Mouse (Mus musculus) testis, adult 2 months (tissue): ENCODE measurements at regions not wholly inside any gene's neighbourhood (a gene's known extent, or its start where the extent isn't known, plus 50 kb on each side); places are given as distances from the start of the nearest gene placed in this dataset.

Experiments used
- H3K27ac ChIP-seq: fragments of 200-500 bp; 2 replicates; pipeline ENCODE4 v1.5.1; 2012; ENCODE audit warnings: low read depth, low read length; ENCODE audit not compliant: control insufficient read depth, insufficient read depth
- H3K27me3 ChIP-seq: fragments of 200-500 bp; 2 replicates; pipeline ENCODE4 v1.6.1; 2012; ENCODE audit warnings: mild to moderate bottlenecking, low read length, moderate library complexity; ENCODE audit not compliant: control insufficient read depth, insufficient read depth
- H3K36me3 ChIP-seq: fragments of 200-500 bp; 2 replicates; pipeline ENCODE4 v1.6.1; 2012; ENCODE audit warnings: mild to moderate bottlenecking, low read length; ENCODE audit not compliant: control insufficient read depth, insufficient read depth
- H3K4me1 ChIP-seq: fragments of 200-500 bp; 2 replicates; pipeline ENCODE4 v1.6.1; 2012; ENCODE audit warnings: low read length; ENCODE audit not compliant: control insufficient read depth, insufficient read depth
- H3K4me3 ChIP-seq: fragments of 200-500 bp; 2 replicates; pipeline ENCODE4 v1.5.1; 2012; ENCODE audit warnings: low read depth, mild to moderate bottlenecking, low read length, moderate library complexity, mixed read lengths; ENCODE audit not compliant: control insufficient read depth
- CTCF ChIP-seq: fragments of 200-500 bp; IDR thresholded peaks from 2 replicates; pipeline ENCODE4 v1.5.1; 2012; ENCODE audit warnings: low read depth, mild to moderate bottlenecking, inconsistent platforms, low read length, moderate library complexity; ENCODE audit not compliant: control insufficient read depth, insufficient read depth, insufficient replicate concordance
- POLR2A ChIP-seq: fragments of 200-500 bp; IDR thresholded peaks from 2 replicates; pipeline ENCODE4 v1.6.1; 2012; ENCODE audit warnings: low read depth, mild to moderate bottlenecking, inconsistent platforms, low read length, moderate library complexity; ENCODE audit not compliant: control insufficient read depth

DNA sequence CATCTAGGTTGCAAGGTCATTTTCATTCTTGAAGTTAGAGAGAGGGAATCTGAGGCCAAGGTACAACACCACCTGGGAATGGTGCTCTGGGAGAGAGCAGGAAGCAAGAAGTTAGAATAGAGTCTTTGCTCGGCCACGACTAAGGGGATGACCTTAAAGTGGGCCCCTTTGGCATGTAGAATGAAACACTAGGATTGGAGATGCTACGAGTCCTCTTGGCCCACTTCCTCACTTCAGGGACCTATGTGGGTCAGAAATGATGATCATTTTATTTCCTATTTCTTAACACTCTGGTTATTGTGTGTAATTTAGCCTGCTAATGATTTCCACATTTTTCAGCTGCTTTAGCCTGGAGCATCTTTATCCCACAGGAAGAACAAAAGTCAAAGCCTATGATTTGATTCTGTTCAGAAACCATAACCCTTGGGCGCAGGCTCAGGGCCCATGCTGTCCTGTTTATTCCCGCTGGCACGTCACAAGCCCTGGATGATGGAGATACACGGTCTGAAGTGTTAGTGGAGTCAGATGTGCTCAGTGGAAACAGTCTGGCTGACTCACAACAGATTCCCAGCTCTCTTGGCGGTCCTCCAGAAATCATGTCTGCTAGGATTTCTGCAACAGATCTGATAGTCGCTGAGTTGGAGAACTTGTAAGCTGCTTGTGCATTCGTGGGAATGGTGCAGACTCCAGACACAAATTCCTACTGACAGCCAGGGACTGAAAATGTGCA, 340.0 kb upstream of the Fam92a start:
- TF ChIP-seq CTCF: no peak
- no peak for TF ChIP-seq POLR2A
- Histone ChIP-seq H3K27me3 (no peaks in the 10 kb centered on the region), H3K27ac (no peak overlapping the region), H3K4me1 (no peaks in the 10 kb centered on the region), H3K4me3 (no peak overlapping the region), H3K36me3 (no peaks in the 10 kb centered on the region)

DNA sequence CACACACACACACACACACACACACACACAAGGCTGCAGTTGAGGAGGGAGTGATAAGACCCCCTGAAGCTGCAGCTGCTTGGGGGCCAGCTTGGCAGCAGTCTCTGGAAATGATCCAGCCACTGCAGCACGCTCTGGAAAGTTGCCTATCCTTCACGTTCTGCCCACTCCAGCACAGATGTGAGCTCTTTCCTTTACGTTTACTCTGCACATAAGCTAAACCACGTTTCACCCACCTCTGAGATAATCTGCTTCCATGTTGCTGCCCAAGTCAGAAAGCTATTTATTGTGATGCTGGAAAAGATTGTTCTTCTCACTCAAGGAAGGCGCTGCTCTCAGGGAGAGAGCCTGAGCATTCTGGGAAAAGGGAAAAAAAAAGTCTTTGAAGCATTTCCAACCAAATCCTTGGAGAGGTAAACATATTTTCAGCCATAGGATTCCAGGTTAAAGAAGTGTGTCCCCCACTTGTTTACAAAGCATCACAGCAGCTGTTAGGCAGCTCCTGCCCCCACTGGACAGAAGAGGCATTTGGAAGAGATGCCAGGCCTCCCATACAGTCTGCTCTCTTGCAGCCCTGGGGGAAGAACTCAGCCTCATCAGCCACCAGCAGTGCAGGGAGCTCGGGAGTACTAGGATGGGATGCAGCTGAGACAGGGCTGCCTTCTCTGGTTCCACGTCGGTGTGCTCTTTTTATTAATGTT, 335.2 kb upstream of the Fam92a start:
- TF ChIP-seq CTCF: no peak
- no peak for TF ChIP-seq POLR2A
- Histone ChIP-seq H3K4me1 (no peaks in the 10 kb centered on the region), H3K27ac (no peak overlapping the region), H3K36me3 (no peaks in the 10 kb centered on the region), H3K27me3 (no peaks in the 10 kb centered on the region), H3K4me3 (no peak overlapping the region)

DNA sequence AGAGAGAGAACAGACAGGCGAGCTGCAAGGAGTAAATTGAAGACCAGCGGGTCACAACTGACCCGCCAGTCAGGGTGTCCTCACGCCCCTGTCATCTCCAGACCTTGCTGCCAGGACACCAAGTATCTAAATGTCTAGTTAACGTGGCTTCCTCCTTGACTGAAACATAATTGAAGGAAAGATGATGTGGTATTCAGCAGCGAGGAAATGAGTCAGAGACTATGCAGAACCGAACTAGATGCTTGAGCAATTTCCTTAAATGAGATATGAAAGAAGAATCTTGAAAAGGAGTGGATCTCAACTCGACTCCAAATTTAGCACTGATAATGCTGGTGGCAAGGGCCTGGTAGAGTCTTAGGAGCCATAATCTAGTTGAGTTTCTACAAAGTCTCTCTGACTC, 329.3 kb upstream of the Fam92a start:
- H3K27me3 ChIP-seq: no peaks in the 10 kb centered on the region
- no peaks in the 10 kb centered on the region for H3K36me3 ChIP-seq
- no peak overlapping the region for H3K4me3 ChIP-seq

GRCm38 (mm10) chr4:12498426-12498825, 326.6 kb upstream of the Fam92a start:
- H3K4me1 ChIP-seq: no peaks in the 10 kb centered on the region
- no peak overlapping the region for H3K27ac ChIP-seq
- H3K36me3 ChIP-seq: no peaks in the 10 kb centered on the region
- H3K27me3 ChIP-seq: no peaks in the 10 kb centered on the region
- TF ChIP-seq CTCF (no peak), POLR2A (no peak)
- no peak overlapping the region for H3K4me3 ChIP-seq

More for the DNA sequence above, 329.3 kb upstream of the Fam92a start:
- Histone ChIP-seq H3K27ac (no peak overlapping the region), H3K4me1 (no peaks in the 10 kb centered on the region)
- no peak for TF ChIP-seq CTCF
- no peak for TF ChIP-seq POLR2A

GRCm38 (mm10) chr4:12492468-12492867, 320.7 kb upstream of the Fam92a start:
- no peaks in the 10 kb centered on the region for H3K4me1 ChIP-seq
- no peak overlapping the region for H3K4me3 ChIP-seq
- TF ChIP-seq POLR2A (no peak), CTCF (no peak)
- H3K27me3 ChIP-seq: no peaks in the 10 kb centered on the region
- no peaks in the 10 kb centered on the region for H3K36me3 ChIP-seq
- no peak overlapping the region for H3K27ac ChIP-seq

- Histone ChIP-seq H3K4me1 (no peaks in the 10 kb centered on the region), H3K4me3 (no peak overlapping the region), H3K27ac (no peak overlapping the region), H3K36me3 (no peaks in the 10 kb centered on the region), H3K27me3 (no peaks in the 10 kb centered on the region)
- TF ChIP-seq CTCF (no peak), POLR2A (no peak)
Observed at GRCm38 (mm10) chr4:12491306-12491705, 319.5 kb upstream of the Fam92a start.

- TF ChIP-seq POLR2A: no peak
- TF ChIP-seq CTCF: no peak
- H3K36me3 ChIP-seq: no peaks in the 10 kb centered on the region
- no peaks in the 10 kb centered on the region for H3K4me1 ChIP-seq
- no peaks in the 10 kb centered on the region for H3K27me3 ChIP-seq
- no peak overlapping the region for H3K27ac ChIP-seq
- no peak overlapping the region for H3K4me3 ChIP-seq
Observed at GRCm38 (mm10) chr4:12490066-12490465, 318.3 kb upstream of the Fam92a start.

DNA sequence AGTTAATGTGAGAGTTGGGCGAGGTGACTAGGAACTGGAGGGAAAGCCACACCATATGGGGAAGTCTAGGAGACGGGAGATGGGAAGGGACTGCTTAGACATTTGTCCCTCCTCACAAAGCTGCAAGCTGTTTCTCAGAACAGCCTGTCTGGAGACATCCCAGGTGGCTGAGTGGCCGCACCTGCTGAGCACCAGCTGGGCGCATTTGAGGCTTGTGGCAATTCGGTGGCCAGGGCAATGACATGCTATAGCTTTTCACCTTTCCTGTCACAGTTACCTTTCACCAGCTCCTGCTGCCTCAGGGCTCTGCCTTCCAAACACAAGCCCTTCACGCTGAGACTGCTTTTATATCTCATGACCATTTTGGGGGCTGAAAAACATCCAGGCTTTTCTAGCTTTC, 317.5 kb upstream of the Fam92a start:
- H3K4me1 ChIP-seq: no peaks in the 10 kb centered on the region
- no peak overlapping the region for H3K27ac ChIP-seq
- H3K36me3 ChIP-seq: no peaks in the 10 kb centered on the region
- TF ChIP-seq POLR2A (no peak), CTCF (no peak)
- no peaks in the 10 kb centered on the region for H3K27me3 ChIP-seq
- no peak overlapping the region for H3K4me3 ChIP-seq
